Mouse (Mus musculus): Measurements from ENCODE around the gene Slc8a1.

DNA sequence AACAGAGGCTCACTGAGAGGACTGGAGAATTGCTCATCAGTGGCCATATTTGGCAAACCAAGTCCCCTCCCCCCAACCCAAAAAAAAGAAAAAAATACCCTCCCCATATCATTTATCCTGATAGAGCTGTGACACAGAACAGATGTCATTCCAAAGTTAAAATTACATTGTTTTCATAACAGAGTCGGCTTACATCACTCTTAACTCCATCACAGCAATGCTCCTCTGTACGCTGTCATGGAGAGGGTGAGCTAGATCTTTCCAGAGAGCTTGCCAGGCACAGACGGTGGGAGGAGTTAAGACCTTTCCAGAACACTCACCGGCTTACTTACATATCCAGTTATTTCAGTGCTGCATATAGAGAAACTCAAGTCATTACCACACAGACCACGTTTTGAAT, 269.2 kb downstream of the Slc8a1 start:
- TF ChIP-seq EP300 (IDR thresholded peaks at IDR 0.05) = peak; percentile 42; the same call in 1 of the 2 replicates
- TF ChIP-seq CTCF (IDR thresholded peaks at IDR 0.05) = no peak

Data from lung, postnatal 0 days (tissue).